Mouse (Mus musculus) intestine, embryonic 15.5 days (tissue): ENCODE results near the gene Chml. TPM values are rescaled to one million over a fixed set of nuclear protein-coding genes. Genes with fewer than 3 reads are reported as not detected.

ENCODE experiments used
- ATAC-seq: fragments of 200-750 bp; cut with Nextera tagmentation; 2 replicates; pipeline ENCODE4 v1.8.0; 2017; ENCODE audit warnings: moderate TSS enrichment, moderate library complexity
- H3K27ac ChIP-seq: fragments of 300-500 bp; sonication (generic); 2 replicates; pipeline ENCODE4 v1.5.1; 2015; ENCODE audit warnings: mild to moderate bottlenecking, inconsistent platforms
- H3K27me3 ChIP-seq: fragments of 300-500 bp; sonication (generic); replicated peaks from 2 replicates; pipeline ENCODE4 v1.6.1; 2015; ENCODE audit warnings: inconsistent platforms
- H3K36me3 ChIP-seq: fragments of 300-500 bp; sonication (generic); 2 replicates; pipeline ENCODE4 v1.6.1; 2015; ENCODE audit warnings: inconsistent platforms
- H3K4me1 ChIP-seq: fragments of 300-500 bp; sonication (generic); replicated peaks from 2 replicates; pipeline ENCODE4 v1.6.1; 2015; ENCODE audit warnings: inconsistent platforms
- H3K4me2 ChIP-seq: fragments of 300-500 bp; sonication (generic); replicated peaks from 2 replicates; pipeline ENCODE4 v1.6.1; 2015; ENCODE audit warnings: mild to moderate bottlenecking, inconsistent platforms
- H3K4me3 ChIP-seq: fragments of 300-500 bp; sonication (generic); replicated peaks from 2 replicates; pipeline ENCODE4 v1.5.1; 2015; ENCODE audit warnings: inconsistent platforms
- H3K9ac ChIP-seq: fragments of 300-500 bp; sonication (generic); 2 replicates; pipeline ENCODE4 v1.6.1; 2015; ENCODE audit warnings: inconsistent platforms
- H3K9me3 ChIP-seq: fragments of 300-500 bp; sonication (generic); 2 replicates; pipeline ENCODE4 v1.6.1; 2016; ENCODE audit warnings: inconsistent platforms
- WGBS: fragments of 180-500 bp; shearing (Covaris S2); methylation state at CpG from one replicate; pipeline ENCODE4 v1.1.7; 2015; 5-methylcytosine and 5-hydroxymethylcytosine counted together
- polyA plus RNA-seq: library from polyadenylated mRNA; unstranded; fragments of >200 nt; fragmentation: Nextera tagmentation; extraction: Ambion mirVana; gene quantifications from 2 replicates; pipeline ENCODE4 v1.2.1, GENCODE M21; 2015

Chml gene
- polyA plus RNA-seq, 1 experiment from 2014 or later = 2.4 TPM

DNA sequence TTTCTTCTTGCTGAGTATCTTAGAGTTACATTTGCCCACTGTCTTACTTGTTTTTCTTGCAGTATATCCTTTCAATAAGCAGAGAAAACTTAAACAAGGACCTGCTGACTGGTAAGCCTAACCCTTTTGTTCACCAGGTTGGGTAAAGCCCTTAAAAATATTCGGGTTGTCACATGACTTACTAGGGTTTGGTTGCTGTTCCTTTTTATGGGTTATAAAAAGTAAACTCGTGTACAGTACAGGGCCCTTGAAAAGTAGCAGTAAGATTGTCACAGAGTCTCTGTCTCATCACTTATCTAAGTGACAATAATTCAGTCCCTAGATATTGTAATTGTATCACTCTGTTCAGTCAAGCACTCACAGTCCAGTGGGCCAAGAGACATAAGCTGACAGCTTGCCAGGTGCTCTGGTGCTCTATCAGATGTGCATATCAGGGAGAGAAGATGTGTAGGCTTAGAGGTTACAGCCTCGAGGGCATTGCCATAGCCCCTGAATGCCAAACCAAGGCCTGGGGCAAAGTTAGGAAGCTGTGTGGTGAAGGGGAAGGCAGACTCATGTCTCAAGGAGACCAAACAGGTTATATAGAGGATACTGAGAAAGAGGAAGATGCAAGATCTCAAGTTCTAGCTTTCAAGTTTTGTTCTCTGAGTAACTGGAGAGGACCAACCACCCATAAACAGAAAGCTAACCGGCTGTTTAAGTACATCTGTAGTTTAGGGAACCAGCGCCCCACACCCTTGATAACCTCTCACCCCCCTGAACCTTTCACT is 49.0 kb downstream of the Chml start:
- Histone ChIP-seq H3K36me3 (no peaks in the 10 kb centered on the region), H3K27me3 (no peaks in the 10 kb centered on the region), H3K9ac (no peak overlapping the region), H3K4me2 (no peak overlapping the region), H3K4me3 (no peak overlapping the region), H3K27ac (no peak overlapping the region), H3K4me1 (no peaks in the 10 kb centered on the region), H3K9me3 (no peaks in the 10 kb centered on the region)
- ATAC-seq = no peak
- WGBS = 62% methylated on average over 5 of the region's 5 CpGs

- WGBS = 65% methylated on average over 6 of the region's 6 CpGs
- H3K4me2 ChIP-seq = no peak overlapping the region
- ATAC-seq = no peak
- H3K27ac ChIP-seq = no peak overlapping the region
- no peaks in the 10 kb centered on the region for H3K4me1 ChIP-seq
- H3K4me3 ChIP-seq = no peak overlapping the region
- H3K9ac ChIP-seq = no peak overlapping the region
- H3K36me3 ChIP-seq = no peaks in the 10 kb centered on the region
- H3K27me3 ChIP-seq = no peaks in the 10 kb centered on the region
- no peaks in the 10 kb centered on the region for H3K9me3 ChIP-seq
Measured at GRCm38 (mm10) chr1:175640435-175641150, 52.1 kb downstream of the Chml start.

GRCm38 (mm10) chr1:175639072-175639471 is 53.6 kb downstream of the Chml start:
- Histone ChIP-seq H3K4me3 (no peak overlapping the region), H3K9me3 (no peaks in the 10 kb centered on the region), H3K27me3 (no peaks in the 10 kb centered on the region), H3K36me3 (no peaks in the 10 kb centered on the region), H3K4me1 (no peaks in the 10 kb centered on the region), H3K4me2 (no peak overlapping the region), H3K9ac (no peak overlapping the region), H3K27ac (no peak overlapping the region)
- ATAC-seq = no peak
- 79% methylated on average over 7 of the region's 7 CpGs for WGBS

GRCm38 (mm10) chr1:175637677-175638076 is 55.0 kb downstream of the Chml start:
- Histone ChIP-seq H3K9me3 (no peaks in the 10 kb centered on the region), H3K27me3 (no peaks in the 10 kb centered on the region), H3K4me1 (no peaks in the 10 kb centered on the region), H3K9ac (no peak overlapping the region), H3K4me2 (no peak overlapping the region), H3K36me3 (no peaks in the 10 kb centered on the region), H3K27ac (no peak overlapping the region), H3K4me3 (no peak overlapping the region)
- no peak for ATAC-seq
- 76% methylated on average over 7 of the region's 7 CpGs for WGBS

DNA sequence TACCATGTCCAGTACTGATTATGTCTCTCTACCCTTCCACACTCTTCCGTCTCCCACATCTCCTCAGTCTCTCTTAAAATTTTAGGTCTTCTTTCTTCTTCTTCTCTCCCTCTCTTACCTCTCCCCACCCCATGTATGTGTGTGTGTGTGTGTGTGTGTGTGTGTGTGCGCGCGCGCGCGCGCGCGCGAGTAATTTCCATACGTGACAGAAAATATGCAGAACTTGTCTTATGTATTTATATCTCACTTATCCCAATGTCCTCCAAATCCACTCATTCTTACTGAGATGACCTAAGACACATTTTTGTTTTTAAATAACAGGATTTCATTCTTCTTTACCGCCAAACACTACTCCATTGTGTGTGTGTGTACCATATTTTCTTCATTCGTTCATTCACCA is 60.2 kb downstream of the Chml start:
- Histone ChIP-seq H3K9ac (no peak overlapping the region), H3K9me3 (no peaks in the 10 kb centered on the region), H3K4me2 (no peak overlapping the region), H3K27me3 (no peaks in the 10 kb centered on the region), H3K4me1 (no peaks in the 10 kb centered on the region), H3K27ac (no peak overlapping the region), H3K36me3 (no peaks in the 10 kb centered on the region), H3K4me3 (no peak overlapping the region)
- WGBS = 95% methylated on average over 14 of the region's 14 CpGs
- ATAC-seq = no peak

Other genes with a start within 250 kb of the Chml start
- 1.6 and 1.8 TPM in 2 replicates for gene Rgs7, start 200.4 kb downstream of the Chml start, polyA plus RNA-seq
- 0.66 and 0.75 TPM in 2 replicates for gene Kmo, start 72.5 kb downstream of the Chml start, polyA plus RNA-seq
- gene Fh1, start 67.3 kb downstream of the Chml start, polyA plus RNA-seq = 155 and 163 TPM in 2 replicates
- 6.5 and 7.1 TPM in 2 replicates for gene Opn3, start 125 bp downstream of the Chml start, polyA plus RNA-seq
- not detected in 2 replicates for gene Wdr64, start 5.7 kb upstream of the Chml start, polyA plus RNA-seq
- 58.8 and 62.7 TPM in 2 replicates for gene Exo1, start 187.7 kb upstream of the Chml start, polyA plus RNA-seq
- not detected in 2 replicates for gene Gm38100, start 227.4 kb upstream of the Chml start, polyA plus RNA-seq